Mouse (Mus musculus) thymus, postnatal 25 days (tissue): ENCODE results near the gene Ggct.

Source experiments
- DNase-seq: peaks from one replicate; pipeline ENCODE4 v3.0.0; 2022

The Ggct gene

DNA sequence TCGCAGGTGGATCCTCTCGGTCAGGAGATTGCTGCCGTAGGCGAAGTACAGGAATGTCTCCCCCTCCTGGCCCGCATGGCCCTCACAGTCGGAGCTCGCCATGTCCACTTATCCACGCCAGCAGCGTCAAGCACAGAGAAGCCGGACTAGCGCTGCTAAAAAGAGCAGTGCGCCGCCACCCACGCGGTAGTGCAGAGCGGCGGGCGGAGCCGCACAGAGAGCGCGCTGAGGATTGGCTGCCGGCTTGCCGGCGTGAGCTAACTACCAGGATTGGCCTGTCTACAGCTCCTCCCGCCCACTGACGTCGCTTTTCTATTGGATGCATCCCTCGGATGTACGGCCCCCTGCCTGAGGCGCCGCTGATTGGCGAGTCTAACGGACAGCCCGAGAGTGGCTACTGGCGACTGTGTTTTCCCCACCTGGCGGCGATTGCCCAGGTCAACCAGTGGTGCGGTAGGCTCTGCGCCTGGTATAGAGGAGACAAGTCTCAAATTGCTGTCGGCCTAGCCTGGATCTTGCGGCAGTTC lies at the start of gene Ggct:
Gene Ggct (minus strand): TSS at position 217 of the 527 bp plus-strand sequence.
- DNase-seq = peak; percentile 90

- no peak for DNase-seq
These were observed 47.3 kb upstream of the Ggct start for GRCm38 (mm10) chr6:55040031-55040430.

DNA sequence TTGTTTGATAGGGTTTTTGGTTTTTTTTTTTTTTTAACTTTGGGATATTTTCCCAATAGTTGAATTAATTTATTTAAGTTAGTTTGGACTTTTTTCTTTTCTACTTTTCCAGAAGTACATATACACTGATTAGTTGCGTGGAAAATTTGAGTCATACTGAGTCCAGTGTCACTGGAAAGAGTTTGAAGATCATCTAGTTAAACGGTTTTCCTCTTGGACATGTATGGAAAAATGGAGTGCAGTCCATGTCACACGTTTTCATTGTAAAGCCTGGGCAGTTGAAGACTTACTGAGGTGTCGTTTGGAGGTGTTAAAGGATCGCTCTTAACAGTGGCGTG lies 46.7 kb upstream of the Ggct start:
- no peak for DNase-seq

GRCm38 (mm10) chr6:55038671-55039445 lies 46.1 kb upstream of the Ggct start:
- peak; percentile 8 for DNase-seq

GRCm38 (mm10) chr6:55037799-55038670 lies 45.3 kb upstream of the Ggct start, which contains the start of gene Gars:
Gars (plus strand) TSS chr6:55038007.
- DNase-seq = peak; percentile 90

- no peak for DNase-seq
These were observed 44.0 kb upstream of the Ggct start for GRCm38 (mm10) chr6:55036731-55037130.

DNA sequence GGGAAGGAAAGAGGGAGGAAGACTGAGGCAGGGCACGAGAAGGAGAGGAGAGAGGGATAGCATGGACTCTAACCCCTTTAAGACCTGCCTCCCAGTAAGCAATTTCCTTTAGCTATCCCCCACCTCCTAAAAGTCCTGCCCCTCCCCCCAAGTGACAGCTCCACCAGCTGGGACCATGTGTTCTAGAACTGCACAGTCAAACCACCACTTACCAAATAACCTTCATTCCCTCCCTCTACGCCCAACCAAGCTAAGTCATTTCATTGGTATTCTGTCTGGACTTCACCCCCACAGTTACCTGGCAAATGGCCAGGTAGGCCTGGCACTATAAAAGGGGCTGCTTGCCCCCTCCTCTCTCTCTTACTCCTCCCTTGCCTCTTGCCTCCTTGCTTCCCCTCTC lies 34.9 kb upstream of the Ggct start:
- no peak for DNase-seq

- no peak for DNase-seq
These were observed 29.1 kb upstream of the Ggct start for GRCm38 (mm10) chr6:55021806-55022205.

DNA sequence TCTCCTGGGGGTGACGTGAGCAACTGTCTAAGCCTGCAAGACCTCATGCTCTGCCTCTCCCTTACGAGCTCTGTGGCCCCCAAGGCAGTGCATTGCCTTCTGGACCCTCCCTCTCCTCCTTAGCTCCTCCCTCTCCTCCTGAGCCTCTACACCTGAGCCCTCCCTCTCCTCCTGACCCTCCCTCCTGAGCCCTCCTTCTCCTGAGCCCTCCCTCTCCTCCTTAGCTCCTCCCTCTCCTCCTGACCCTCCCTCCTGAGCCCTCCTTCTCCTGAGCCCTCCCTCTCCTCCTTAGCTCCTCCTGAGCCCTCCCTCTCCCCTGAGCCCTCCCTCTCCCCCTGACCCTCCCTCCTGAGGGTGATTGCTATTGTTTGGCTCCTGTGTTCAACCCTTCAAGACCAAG lies 25.7 kb upstream of the Ggct start:
- no peak for DNase-seq

DNA sequence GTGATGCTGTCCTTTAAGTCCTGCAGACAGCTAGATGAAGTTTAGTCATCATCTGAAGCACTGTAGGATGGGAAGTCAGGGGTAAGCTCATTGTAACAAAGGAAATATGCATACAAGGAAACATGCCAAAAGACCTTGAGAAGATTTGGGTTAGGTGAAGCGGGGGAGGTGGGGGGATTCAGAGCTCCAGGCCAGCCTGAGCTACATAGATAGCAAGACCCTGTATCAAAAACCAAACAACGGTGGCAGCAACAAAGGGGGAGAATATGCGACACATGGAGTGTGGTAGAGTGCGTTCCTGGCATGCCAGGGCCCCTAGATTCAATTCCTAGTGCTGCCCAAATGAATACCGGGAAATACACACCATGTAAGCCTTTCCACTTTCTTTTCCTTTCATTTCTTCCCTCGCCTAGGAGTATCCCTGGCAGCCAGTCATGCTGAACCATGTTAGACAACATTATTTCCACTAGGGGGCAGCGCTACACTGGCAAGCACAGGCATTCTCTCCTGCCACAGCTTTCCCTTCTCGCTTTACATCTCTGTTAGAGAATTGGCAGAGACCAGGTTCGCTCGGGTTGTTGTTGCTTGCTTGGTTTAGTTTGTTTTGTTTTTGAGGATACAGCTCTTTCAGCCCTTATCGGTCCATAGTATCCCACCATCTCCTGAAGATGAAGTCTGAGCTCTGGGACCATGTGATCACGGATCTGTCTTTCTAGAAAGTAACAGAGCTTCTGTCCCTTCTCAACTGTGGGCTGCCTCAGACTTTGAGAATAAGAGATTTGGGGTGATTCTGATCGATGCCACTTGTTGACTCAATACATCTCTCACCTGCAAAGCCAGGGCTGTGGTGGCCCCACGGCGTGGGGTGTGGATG lies 24.2 kb upstream of the Ggct start:
- peak; percentile 46 for DNase-seq

- DNase-seq = peak; percentile 54
These were observed 23.5 kb upstream of the Ggct start for GRCm38 (mm10) chr6:55016236-55016635.

DNA sequence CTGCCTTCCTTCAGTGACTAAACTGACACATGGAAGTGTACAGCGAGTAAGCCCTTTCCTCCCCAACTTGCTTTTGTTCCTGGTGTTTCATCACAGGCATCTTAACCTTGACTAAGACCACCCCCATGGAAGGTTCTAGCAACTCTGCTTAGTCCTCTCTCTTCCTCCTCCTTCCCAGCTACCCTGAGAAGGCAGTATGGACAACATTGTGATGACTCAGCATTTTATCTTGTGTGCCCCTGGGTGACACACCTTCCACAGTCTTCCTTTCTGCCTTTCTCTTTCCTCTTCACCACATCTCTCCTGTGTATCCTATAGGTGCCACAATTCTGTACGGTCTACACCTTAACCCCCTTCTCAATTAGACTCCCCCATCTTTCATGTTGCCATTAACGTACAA lies 21.4 kb upstream of the Ggct start:
- DNase-seq = no peak

- no peak for DNase-seq
These were observed 19.8 kb upstream of the Ggct start for GRCm38 (mm10) chr6:55012516-55012915.

DNA sequence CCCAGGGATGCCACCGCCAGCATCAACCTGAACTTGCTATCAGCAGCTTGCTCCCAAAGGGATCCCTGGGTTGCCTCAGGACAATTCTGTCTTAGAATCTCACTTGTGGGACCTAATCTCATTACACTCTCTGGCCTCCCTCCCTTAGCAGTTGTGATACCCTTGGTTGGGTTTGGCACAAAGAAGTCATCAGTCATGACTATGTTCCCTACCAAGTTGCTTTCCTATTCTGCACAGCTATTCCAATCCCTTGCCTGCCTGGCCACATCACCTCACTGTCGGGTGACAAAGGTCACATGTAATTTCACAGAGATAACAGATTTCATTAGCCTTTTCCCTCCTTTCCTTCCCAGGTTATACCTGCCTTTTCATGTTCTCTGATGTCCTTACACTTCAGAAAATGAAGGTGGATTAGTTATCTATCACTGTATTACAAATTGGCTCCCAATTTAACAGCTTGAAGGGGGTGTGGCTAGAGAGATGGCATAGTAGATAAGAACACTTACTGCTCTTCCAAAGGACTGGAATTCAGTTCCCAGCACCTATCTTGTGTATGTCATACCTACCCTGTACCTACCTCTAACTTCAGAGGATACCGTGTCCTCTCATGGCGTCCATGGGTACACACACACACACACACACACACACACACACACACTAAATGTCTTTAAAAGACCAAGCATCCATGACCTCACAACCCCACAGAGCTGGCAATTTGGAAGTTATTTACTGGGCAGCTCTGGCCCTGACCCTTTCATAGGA lies 17.8 kb upstream of the Ggct start:
- DNase-seq = no peak

GRCm38 (mm10) chr6:55009391-55010230 lies 16.9 kb upstream of the Ggct start:
- no peak for DNase-seq

DNA sequence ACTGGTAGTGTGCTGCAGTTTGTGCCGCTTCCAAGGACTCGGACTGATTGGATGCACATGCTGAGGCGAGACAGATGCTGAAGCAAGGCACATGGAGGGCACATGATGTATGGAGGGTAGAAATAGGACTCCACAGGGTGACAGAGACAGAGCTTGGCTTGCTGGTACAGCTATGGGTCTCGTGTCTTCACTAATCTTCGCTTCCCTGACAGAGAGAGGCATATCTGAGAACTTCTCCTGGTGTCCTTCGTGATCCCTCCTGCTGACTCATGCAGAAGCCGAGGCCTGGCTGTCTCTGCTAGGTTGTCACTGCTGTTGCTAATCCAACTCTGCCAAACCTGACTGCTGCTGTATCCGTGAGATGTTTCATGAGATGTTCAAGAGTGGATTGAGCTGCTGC lies 15.7 kb upstream of the Ggct start:
- no peak for DNase-seq

DNA sequence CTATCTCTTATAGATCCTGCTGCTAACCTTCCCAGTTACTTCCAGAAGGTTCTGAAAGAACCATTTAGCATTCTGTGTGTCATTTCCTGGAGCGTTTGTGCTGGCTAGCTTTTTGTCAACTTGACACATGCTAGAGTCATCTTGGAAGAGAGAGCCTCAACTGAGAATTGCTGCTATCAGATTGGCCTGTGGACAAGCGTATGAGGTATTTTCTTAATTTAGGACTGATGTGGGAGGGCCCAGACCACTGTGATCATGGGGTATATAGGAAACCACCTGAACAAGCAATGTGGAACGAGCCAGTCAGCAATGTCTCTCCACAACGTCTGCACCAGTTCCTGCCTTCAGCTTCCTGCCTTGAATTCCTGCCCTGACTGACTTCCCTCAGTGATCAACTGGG lies 10.8 kb upstream of the Ggct start:
- DNase-seq = no peak

DNA sequence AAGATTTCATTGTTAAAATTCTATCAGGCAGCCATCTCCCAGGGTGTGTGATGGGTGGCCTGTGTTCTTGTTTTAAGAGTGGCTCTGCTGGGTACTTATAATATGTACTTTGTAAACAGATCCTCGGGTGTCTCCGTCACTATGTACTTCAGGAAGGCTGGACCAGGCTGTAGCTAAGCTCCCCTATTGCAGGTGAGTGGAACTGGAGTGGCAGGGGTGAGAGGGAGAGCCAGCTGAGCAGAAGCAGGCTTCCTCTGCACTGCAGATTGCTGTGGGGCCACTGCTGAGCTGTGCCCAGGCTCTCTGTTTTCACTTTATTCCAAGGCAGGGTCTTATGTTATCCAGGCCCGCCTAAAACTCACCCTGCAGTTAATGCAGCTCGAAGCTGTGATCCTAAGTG lies 9.7 kb upstream of the Ggct start:
- DNase-seq = no peak

- DNase-seq = no peak
These were observed 8.6 kb upstream of the Ggct start for GRCm38 (mm10) chr6:55001320-55001719.

DNA sequence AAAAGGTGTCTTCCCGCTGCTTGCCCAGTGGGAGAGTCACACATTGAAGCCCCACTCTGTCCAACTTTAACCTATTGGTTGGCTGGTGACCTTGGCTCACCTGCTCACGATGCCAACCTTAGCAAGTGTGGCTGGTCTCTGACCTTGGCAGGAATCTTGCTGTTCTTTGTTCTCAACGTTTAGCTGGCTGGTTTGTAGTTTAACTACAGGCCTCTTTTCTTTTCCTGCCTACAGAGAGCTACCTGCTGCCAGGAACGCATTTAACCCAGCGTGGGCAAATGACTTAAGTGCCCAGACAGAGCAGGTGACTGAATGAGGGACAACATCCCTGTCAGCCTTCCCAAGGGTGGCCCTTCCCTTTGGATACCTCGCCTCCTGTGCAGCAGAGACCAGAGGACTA lies 5.0 kb upstream of the Ggct start:
- no peak for DNase-seq

- DNase-seq = no peak
These were observed 3.6 kb upstream of the Ggct start for GRCm38 (mm10) chr6:54996361-54996760.
